Mouse (Mus musculus) forebrain, embryonic 10.5 days (tissue): ENCODE results near the gene Zfp84. TPM values are rescaled to one million over a fixed set of nuclear protein-coding genes. Genes with fewer than 3 reads are reported as not detected.

ENCODE experiments used
- DNase-seq: peaks from one replicate; pipeline ENCODE4 v3.0.0-alpha.2; 2017; ENCODE audit warnings: low spot score; ENCODE audit errors: extremely low spot score
- H3K27ac ChIP-seq: fragments of 300-500 bp; sonication (generic); 2 replicates; pipeline ENCODE4 v1.5.1; 2016; ENCODE audit warnings: mild to moderate bottlenecking
- H3K27me3 ChIP-seq: fragments of 300-500 bp; sonication (generic); 2 replicates; pipeline ENCODE4 v1.6.1; 2016; ENCODE audit warnings: mild to moderate bottlenecking; ENCODE audit not compliant: poor library complexity, severe bottlenecking
- H3K36me3 ChIP-seq: fragments of 300-500 bp; sonication (generic); replicated peaks from 2 replicates; pipeline ENCODE4 v1.6.1; 2016; ENCODE audit warnings: mild to moderate bottlenecking, moderate library complexity
- H3K4me1 ChIP-seq: fragments of 300-500 bp; sonication (generic); 2 replicates; pipeline ENCODE4 v1.6.1; 2016
- H3K4me3 ChIP-seq: fragments of 300-500 bp; sonication (generic); 2 replicates; pipeline ENCODE4 v1.5.1; 2016; ENCODE audit warnings: mild to moderate bottlenecking, moderate library complexity
- H3K9me3 ChIP-seq: fragments of 300-500 bp; sonication (generic); 2 replicates; pipeline ENCODE4 v1.6.1; 2016; ENCODE audit warnings: mild to moderate bottlenecking, moderate library complexity
- WGBS: fragments of 180-500 bp; shearing (Covaris S2); methylation state at CpG from one replicate; pipeline ENCODE4 v1.1.7; 2016; 5-methylcytosine and 5-hydroxymethylcytosine counted together
- polyA plus RNA-seq: library from polyadenylated mRNA; unstranded; fragments of >200 nt; fragmentation: Nextera tagmentation; extraction: Ambion mirVana; gene quantifications from 2 replicates; pipeline ENCODE4 v1.2.1, GENCODE M21; 2016

The Zfp84 gene
- polyA plus RNA-seq, 1 experiment from 2014 or later, result 11.8 TPM

- Histone ChIP-seq H3K4me1 (no peaks in the 10 kb centered on the region), H3K4me3 (no peak overlapping the region), H3K27me3 (no peaks in the 10 kb centered on the region), H3K36me3 (peaks cover 76% of the 10 kb centered on the region), H3K9me3 (peaks cover 13% of the 10 kb centered on the region), H3K27ac (no peak overlapping the region)
- DNase-seq, result no peak
- 95% methylated on average over 10 of the region's 10 CpGs for WGBS
These were observed 9.0 kb downstream of the Zfp84 start for GRCm38 (mm10) chr7:29777372-29777771.

- H3K36me3 ChIP-seq, result peaks cover 36% of the 10 kb centered on the region
- H3K9me3 ChIP-seq, result peaks cover 3% of the 10 kb centered on the region; the same call in 1 of the 2 replicates
- under 1% methylated on average over 45 of the region's 45 CpGs for WGBS
- peak within 1 kb of the TSS; percentile 92 for H3K27ac ChIP-seq
- peaks cover 23% of the 10 kb centered on the region for H3K4me1 ChIP-seq
- no peaks in the 10 kb centered on the region for H3K27me3 ChIP-seq
- H3K4me3 ChIP-seq, result peak within 1 kb of the TSS; percentile 86
- peak; percentile 93 for DNase-seq
These were observed 15.7 kb downstream of the Zfp84 start, which contains the start of gene Zfp30 for GRCm38 (mm10) chr7:29783871-29784551. TSS of gene Zfp30 (plus strand) at chr7:29783998.

DNA sequence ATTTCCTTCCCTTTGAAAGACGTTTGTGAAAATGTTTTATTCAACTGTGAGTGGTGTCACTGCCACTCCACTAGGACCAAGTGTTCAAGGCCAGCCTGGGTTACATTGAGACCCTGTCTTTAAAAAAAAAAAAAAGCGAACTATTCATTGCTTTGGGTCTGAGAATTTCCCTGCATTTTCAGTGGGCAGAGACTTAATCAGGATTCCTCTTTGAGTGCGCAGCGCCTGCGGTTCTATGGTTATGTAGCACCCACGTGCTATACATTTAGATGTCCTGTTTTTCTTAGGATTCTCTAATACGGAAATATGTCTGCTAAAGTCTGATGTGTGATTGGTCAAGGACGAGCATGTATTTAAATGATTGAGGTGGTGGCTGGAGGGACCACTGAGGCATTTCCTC is 16.7 kb downstream of the Zfp84 start:
- Histone ChIP-seq H3K4me3 (peak overlapping the region; percentile 86), H3K27me3 (no peaks in the 10 kb centered on the region), H3K9me3 (peaks cover 3% of the 10 kb centered on the region; the same call in 1 of the 2 replicates), H3K27ac (no peak overlapping the region), H3K4me1 (peaks cover 23% of the 10 kb centered on the region), H3K36me3 (peaks cover 36% of the 10 kb centered on the region)
- 76% methylated on average over 8 of the region's 8 CpGs for WGBS
- DNase-seq, result no peak

DNA sequence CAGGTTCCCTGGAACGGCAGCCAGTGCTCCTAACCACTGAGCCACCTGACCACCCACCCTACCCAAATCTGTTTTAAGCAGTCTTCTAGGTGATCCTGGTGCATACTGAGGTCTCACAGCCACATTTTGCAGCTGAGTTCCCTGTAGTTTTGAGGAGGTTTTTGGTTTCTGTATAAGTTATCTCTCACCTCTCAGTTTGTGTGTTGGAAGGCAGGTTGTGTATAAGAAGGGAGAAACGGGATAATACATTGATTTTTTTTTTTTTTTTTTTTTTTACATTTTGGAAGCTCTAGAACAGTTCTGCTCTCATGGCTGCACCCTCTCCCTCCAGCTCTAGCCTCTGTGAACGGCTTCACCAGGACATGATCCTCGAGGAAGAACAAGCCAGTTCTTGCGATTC is 17.5 kb downstream of the Zfp84 start:
- H3K9me3 ChIP-seq, result peaks cover 3% of the 10 kb centered on the region; the same call in 1 of the 2 replicates
- H3K36me3 ChIP-seq, result peaks cover 44% of the 10 kb centered on the region
- H3K4me1 ChIP-seq, result peaks cover 23% of the 10 kb centered on the region
- peak overlapping the region; percentile 86 for H3K4me3 ChIP-seq
- 84% methylated on average over 5 of the region's 5 CpGs for WGBS
- no peak overlapping the region for H3K27ac ChIP-seq
- no peaks in the 10 kb centered on the region for H3K27me3 ChIP-seq
- no peak for DNase-seq

DNA sequence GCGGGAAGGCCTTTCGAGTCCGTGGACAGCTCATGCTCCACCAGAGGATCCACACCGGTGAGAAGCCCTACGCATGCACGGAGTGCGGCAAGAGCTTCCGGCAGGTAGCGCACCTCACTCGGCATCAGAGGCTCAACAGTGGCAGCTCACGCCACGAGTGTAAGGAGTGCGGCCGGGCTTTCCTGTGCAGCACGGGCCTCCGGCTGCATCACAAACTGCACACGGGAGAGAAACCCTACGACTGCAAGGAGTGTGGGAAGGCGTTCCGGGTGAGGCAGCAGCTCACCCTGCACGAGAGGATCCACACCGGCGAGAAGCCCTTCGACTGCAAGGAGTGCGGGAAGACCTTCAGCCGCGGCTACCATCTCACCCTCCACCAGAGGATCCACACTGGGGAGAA is 24.6 kb downstream of the Zfp84 start:
- Histone ChIP-seq H3K27me3 (peaks cover 31% of the 10 kb centered on the region), H3K4me1 (0 out of 2 replicates have a peak, but pooled peaks cover 4% of the 10 kb centered on the region), H3K4me3 (peak overlapping the region; percentile 14), H3K9me3 (peaks cover 27% of the 10 kb centered on the region), H3K27ac (no peak overlapping the region), H3K36me3 (peaks cover 70% of the 10 kb centered on the region)
- WGBS, result 30% methylated on average over 27 of the region's 27 CpGs
- DNase-seq, result no peak

- 85% methylated on average over 5 of the region's 5 CpGs for WGBS
- H3K27me3 ChIP-seq, result no peaks in the 10 kb centered on the region
- DNase-seq, result no peak
- no peaks in the 10 kb centered on the region for H3K4me1 ChIP-seq
- peaks cover 11% of the 10 kb centered on the region; the same call in 1 of the 2 replicates for H3K9me3 ChIP-seq
- no peak overlapping the region for H3K27ac ChIP-seq
- no peak overlapping the region for H3K4me3 ChIP-seq
- peaks cover 6% of the 10 kb centered on the region for H3K36me3 ChIP-seq
These were observed 38.7 kb downstream of the Zfp84 start for GRCm38 (mm10) chr7:29807046-29807445.

- WGBS, result 89% methylated on average over 1 of the region's 1 CpGs
- Histone ChIP-seq H3K27me3 (no peaks in the 10 kb centered on the region), H3K4me1 (peaks cover 23% of the 10 kb centered on the region), H3K9me3 (peaks cover 11% of the 10 kb centered on the region; the same call in 1 of the 2 replicates), H3K27ac (no peak overlapping the region), H3K4me3 (no peak overlapping the region), H3K36me3 (peaks cover 6% of the 10 kb centered on the region)
- DNase-seq, result no peak
These were observed 43.9 kb downstream of the Zfp84 start for GRCm38 (mm10) chr7:29812244-29812643.

GRCm38 (mm10) chr7:29814381-29814780 is 46.0 kb downstream of the Zfp84 start:
- Histone ChIP-seq H3K36me3 (peaks cover 6% of the 10 kb centered on the region), H3K27me3 (no peaks in the 10 kb centered on the region), H3K4me3 (peak overlapping the region; percentile 76; the same call in 1 of the 2 replicates), H3K27ac (no peak overlapping the region), H3K9me3 (peaks cover 7% of the 10 kb centered on the region; the same call in 1 of the 2 replicates), H3K4me1 (peaks cover 28% of the 10 kb centered on the region)
- WGBS, result 85% methylated on average over 2 of the region's 2 CpGs
- DNase-seq, result no peak

DNA sequence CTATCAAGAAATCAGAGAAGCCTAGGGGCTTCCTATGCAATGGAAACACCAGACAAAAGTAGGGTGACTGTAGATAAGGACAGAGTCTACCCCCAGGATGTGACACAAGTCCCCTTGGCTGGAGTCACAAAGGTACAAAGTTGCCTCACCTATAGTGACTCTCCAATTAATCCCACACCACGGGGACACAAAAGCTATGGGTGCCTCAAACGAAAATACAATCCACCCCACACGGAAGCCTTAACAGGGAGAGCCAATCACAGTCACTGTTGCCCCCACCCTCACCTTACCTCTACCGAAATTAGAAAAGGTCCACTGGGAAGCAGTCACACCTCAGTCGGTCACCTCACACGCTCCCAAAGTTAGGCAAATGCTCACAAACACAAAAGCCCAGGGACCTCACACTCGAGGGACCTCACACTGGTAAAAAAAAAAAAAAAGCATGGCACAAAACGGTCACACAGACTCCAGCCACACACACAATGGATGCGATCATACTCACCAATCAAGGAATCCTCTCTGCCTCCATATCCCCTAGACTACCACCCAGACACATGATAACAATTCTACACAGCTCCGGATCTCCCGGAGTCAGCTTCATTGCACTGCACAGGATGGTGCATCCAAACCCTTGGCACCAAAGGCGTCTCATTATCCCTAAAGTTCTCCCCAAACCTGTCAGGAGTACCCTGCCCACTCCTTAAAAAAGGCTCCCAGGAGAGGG is 46.9 kb downstream of the Zfp84 start:
- no peak for DNase-seq
- peaks cover 6% of the 10 kb centered on the region; the same call in 1 of the 2 replicates for H3K9me3 ChIP-seq
- peak overlapping the region; percentile 76 for H3K4me3 ChIP-seq
- H3K4me1 ChIP-seq, result peaks cover 30% of the 10 kb centered on the region
- H3K36me3 ChIP-seq, result peaks cover 6% of the 10 kb centered on the region
- H3K27ac ChIP-seq, result peak overlapping the region; percentile 84
- H3K27me3 ChIP-seq, result no peaks in the 10 kb centered on the region
- 3% methylated on average over 12 of the region's 12 CpGs for WGBS

DNA sequence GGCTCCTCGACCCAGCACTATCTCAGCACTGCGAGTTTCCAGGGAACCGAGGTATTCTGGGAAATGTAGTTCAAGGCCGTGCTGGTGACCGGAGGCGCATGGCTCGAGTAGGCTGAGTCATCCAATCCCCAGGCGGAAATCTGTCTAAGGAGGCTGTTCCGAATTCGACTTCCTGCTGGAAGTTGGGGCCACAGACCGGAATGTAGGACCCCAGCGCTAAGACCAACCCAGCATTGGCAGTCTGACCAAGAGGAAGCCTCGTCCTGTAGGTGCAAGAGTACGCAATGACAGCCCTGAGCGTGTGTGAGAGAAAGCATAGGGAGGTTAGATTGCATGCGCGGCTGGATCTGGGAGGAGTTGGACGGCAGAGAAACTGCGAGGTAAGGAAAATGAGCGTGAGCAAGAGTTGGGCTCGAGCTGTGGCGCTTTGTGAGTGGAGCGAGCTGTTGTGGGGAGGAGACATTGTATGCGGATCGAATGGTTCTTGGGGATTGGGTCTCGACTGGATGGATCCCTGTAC is 47.6 kb downstream of the Zfp84 start, which contains the start of gene Zfp790:
Gene Zfp790 (plus strand): TSS at position 205 of the 520 bp plus-strand sequence.
- Histone ChIP-seq H3K4me3 (peak within 1 kb of the TSS; percentile 76), H3K27ac (peak within 1 kb of the TSS; percentile 84), H3K9me3 (peaks cover 4% of the 10 kb centered on the region; the same call in 1 of the 2 replicates), H3K36me3 (peaks cover 12% of the 10 kb centered on the region), H3K4me1 (peaks cover 30% of the 10 kb centered on the region), H3K27me3 (no peaks in the 10 kb centered on the region)
- peak; percentile 90 for DNase-seq
- WGBS, result under 1% methylated on average over 26 of the region's 26 CpGs

DNA sequence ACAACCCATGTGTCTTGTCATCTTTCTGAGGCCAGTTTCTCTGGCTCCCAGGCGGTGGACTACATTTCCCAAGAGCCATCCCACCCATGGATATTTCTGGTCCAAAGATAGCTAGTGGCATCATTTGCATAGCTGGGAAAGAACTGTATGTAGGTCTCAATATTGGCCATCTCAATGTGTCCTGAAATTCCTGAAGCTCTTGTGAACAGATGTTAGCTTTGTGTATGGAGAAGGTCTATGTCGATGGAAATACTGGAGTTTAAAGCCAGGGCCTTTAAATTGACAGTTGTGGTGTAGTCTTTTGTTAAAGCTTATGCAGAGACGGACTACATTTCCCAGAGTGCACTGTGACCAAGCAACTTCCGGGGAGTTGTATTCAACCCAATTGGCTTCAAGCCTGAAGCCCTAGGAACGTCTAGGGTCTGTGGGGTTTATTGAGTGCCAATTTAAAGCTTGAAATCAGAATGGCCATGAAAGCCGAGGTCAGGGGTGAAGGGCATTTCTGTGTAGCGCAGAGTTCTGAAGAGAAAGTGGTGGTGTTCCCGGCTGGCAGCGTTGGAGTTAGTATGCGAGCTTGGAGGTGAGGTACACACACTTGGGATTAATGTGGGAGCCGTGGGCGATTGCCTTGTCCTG is 50.4 kb downstream of the Zfp84 start:
- Histone ChIP-seq H3K4me3 (peak overlapping the region; percentile 62), H3K9me3 (no peaks in the 10 kb centered on the region), H3K36me3 (peaks cover 32% of the 10 kb centered on the region), H3K4me1 (peaks cover 30% of the 10 kb centered on the region), H3K27me3 (no peaks in the 10 kb centered on the region), H3K27ac (peak overlapping the region; percentile 72)
- WGBS, result 4% methylated on average over 12 of the region's 12 CpGs
- DNase-seq, result peak; percentile 70

DNA sequence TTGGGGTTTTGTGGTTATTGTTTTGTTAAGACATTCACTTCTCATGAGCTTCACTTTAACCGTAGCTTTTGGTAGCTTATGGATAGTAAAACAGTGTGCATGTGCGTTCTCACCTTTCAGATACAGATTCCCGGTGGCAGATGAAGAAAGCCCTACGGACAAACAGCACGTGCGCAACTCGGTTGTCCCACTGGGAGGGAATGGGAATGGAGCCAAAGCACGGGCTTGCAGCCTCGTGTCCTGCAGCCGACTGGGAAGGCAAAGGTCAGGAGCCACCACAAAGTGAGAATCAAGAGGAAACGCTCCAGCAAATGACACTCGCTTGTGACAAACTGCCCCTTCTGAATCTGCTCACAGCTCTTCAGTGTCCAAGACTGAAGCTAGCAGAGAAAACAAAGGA is 59.6 kb downstream of the Zfp84 start:
- DNase-seq, result no peak
- H3K27me3 ChIP-seq, result no peaks in the 10 kb centered on the region
- no peak overlapping the region for H3K4me3 ChIP-seq
- WGBS, result 94% methylated on average over 12 of the region's 12 CpGs
- H3K9me3 ChIP-seq, result no peaks in the 10 kb centered on the region; the same call in 1 of the 2 replicates
- H3K27ac ChIP-seq, result no peak overlapping the region
- H3K36me3 ChIP-seq, result peaks cover 90% of the 10 kb centered on the region
- no peaks in the 10 kb centered on the region for H3K4me1 ChIP-seq
